Mouse (Mus musculus) heart, adult 9 months (tissue): Measurements from ENCODE around the gene Fgfr2.

Experiments used
- DNase-seq, 2 experiments: peaks; one replicate each; pipeline ENCODE4 v3.0.0; 2022; ENCODE audit warnings: low spot score in 2 of 2

Fgfr2 gene

GRCm38 (mm10) chr7:130573746-130574145 lies 2549.4 kb downstream of the Fgfr2 start:
- DNase-seq, result no peak

DNA sequence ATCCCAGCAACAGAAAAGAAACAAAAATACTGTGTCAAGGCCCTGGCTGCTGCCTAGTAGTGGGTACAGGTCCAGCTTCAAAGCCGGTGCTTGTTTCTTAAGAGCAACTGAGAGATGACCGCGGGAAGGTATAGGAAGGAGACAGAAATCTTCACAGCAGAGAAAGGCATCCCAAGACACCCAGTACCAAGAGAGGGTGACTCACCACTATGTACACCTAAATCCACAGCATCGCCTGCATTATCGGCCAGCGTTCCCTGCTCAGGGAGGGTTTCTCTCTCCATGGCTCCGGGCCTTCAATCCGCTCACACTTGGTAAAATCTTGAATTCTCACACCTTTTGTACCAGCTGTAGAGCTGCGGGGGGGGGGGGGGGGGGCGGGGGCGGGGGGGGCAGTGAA lies 2550.3 kb downstream of the Fgfr2 start, which contains the start of gene Nsmce4a:
TSS of gene Nsmce4a (minus strand) at position 298 of the 400 bp plus-strand sequence.
- DNase-seq, result no peak

DNA sequence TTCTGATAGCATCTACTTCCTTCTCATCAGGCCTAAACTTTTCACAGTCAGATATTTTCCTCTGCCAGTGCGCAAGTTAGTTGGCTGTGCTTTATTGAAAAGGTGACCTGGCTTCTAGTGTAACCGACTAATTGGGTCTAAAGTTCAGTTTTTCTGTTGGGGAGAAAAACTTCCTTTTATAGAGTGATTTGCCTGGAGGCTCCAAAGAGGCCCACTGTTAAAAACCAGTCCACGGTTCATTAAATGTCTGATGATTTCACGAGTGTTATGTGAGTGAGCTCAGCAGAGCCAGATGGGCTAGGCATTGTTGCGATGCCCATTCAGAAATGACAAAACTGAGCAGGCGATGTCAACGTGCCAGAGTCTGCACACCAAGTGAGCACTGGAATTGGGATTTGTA lies 2552.7 kb downstream of the Fgfr2 start:
- no peak for DNase-seq

DNA sequence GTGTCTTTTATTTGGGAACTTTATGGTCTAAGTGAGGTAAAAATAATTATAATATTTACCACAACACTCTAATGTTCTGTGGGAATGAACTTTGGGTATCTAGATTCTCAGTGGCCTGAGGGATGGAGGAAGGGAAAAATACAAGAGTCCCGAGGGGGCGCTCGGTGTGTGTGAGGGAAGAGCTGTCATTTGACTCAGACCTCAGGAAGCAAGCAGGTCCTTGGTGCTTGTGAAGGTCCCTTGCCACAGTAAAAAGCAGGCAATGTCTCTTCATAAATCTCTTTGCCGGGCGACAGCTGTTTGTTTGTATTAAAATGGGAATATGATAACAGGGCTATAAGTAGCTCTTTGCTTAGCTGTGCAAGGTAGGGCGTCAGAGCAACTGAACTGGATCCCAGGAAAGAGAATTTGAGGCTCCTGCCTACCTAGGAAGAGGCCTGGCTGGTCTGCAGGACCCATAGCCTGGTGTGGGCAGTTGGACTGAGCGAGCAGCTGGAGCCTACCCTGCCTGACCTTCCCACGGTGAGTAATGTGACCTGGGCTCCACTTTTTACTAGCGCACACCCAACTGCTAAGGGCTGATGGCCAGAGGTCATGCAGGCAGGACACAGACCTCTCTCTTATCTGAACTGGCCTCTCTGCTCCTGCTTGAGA lies 2554.2 kb downstream of the Fgfr2 start:
- peak; percentile 32 to 46 for DNase-seq

- no peak for DNase-seq
Measured at GRCm38 (mm10) chr7:130564596-130564995, 2558.6 kb downstream of the Fgfr2 start.

DNA sequence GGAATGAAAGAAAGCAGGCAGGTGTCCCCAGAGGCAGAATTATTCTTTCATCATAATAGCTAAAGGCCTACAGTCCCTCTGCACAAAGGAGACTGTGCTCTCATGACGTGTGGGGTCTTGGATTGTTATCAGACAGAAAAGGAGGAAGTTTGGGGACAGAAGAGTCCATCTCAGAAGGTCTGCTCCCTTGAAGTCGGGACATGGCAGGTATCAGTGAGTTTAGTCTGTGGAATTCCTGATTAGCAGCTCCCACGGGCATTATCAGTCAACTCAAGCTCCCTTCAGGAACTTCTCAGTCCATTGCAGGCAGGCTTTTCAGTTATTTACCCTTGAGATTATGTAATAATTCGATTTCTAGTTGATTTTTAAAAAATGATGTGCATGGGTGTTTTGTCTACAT lies 2559.3 kb downstream of the Fgfr2 start:
- no peak for DNase-seq

GRCm38 (mm10) chr7:130563276-130563675 lies 2559.9 kb downstream of the Fgfr2 start:
- no peak for DNase-seq

DNA sequence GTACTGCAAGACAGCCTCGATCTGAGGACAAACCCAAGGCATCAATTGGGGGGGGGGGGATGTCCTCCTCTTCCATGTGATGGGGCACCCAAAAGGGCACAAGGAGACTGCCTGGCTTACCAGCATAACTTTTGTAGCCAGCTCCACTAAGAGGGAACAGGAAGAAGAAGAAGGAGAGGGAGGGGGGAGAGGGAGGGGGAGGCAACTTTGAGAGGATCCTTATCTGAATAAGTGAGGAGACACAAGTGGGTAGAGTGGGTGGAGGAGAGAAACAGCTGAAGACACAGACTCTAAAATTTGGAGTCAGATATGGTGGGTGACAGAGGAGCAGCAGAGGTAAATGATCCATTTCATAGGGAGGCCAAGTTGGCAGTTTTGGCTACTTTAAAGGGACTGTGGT lies 2562.2 kb downstream of the Fgfr2 start:
- no peak for DNase-seq

- DNase-seq, result no peak
Measured at GRCm38 (mm10) chr7:130558592-130558991, 2564.6 kb downstream of the Fgfr2 start.

GRCm38 (mm10) chr7:130555597-130555996 lies 2567.6 kb downstream of the Fgfr2 start:
- peak in 1 of 2 experiments; percentile 31 for DNase-seq

GRCm38 (mm10) chr7:130553321-130553720 lies 2569.8 kb downstream of the Fgfr2 start:
- DNase-seq, result no peak

DNA sequence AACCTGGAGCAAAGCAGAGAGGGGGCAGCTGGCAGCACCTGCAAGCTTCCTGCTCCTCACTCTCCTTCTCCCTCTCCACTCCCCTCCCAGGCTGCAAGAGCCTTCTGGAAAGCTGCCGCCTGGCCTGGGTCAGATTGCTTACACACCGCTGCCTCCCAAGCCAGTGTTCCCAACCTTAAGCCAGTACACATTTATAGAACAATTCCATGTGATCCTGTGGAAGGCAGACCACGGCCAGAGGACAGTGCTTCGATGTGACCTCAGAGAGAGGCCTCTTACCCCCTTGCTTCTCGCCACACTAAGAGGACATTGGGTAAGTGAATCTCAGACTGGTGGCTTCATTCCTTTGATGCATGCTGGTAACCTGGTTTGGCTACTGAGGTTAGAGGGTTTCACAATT lies 2570.4 kb downstream of the Fgfr2 start:
- DNase-seq, result peak; percentile 70 to 73

DNA sequence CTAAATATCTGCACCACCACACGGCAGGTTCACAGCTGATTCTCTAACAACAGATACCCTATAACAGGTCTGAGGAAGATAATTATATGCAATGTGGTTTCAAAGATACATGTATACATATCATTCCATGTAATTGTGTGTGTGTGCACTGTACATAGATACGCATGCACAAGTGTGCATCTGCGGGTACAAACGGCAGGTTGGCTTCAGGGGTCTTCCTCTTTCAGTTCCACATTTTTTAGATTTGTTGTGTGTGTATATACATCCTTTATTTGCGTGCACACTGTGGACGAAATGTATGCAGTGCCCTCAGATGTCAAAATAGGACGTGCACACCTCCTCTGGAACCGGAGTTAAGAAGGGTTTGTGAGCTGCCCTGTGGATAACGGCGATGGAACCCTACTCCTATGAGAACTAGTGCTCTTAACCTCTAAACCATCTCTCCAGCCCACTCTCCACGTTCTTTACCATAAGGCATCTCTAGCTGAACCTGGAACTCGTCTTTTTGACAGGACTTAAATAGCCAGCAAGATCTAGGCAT lies 2575.4 kb downstream of the Fgfr2 start:
- DNase-seq, result no peak

DNA sequence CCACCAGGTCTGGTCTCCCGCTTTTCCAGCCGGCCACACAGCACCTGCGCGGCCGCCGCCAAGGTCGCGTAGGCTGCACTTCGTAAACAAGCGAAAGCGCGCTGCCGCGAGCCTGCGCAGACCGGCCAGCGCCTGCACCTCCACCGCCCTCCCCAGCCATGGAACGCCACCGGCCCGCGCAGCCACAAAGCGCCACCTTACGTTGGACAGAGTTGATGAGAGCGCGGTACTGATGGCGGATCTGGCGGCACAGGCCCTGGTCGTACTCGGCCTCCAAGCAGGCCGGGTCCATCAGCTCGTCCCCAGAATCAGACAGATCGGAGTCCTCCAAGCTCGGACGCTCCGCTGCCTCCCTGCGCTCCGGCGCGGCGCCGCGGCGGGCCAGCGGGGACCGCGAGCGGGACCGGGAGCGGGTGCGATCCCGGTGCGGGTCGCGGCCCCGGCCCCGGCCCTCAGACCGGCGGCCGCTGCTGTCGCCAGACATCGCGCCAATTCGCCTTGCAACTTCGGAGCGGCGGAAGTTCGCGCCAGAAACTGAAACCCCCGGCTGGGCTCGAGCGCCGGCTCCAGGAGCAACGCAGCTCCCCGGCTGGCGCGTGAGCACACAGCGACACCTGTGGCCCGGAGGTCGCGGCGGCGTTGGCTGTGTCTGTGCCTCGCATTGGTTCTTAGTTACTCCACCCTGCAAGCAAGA lies 2576.2 kb downstream of the Fgfr2 start:
- DNase-seq, result peak; percentile 83 to 89

DNA sequence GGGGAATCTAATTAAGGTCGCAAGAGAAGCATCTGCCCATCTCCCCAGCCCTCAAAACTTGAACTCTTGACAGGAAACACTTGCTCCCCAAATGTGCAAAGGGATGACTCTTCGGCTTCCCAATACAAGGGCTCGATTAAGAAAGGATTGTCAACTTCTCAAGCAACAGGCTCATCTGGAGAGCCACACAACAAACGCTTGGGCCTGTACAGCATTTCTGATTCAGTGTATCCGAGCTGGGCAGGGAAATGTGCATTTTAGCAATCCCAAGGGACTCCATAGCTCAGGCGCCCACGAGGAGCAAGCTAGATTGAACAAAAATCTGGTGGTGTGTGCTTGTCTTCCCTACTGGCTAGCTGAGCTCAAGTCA lies 2576.7 kb downstream of the Fgfr2 start:
- DNase-seq, result no peak

DNA sequence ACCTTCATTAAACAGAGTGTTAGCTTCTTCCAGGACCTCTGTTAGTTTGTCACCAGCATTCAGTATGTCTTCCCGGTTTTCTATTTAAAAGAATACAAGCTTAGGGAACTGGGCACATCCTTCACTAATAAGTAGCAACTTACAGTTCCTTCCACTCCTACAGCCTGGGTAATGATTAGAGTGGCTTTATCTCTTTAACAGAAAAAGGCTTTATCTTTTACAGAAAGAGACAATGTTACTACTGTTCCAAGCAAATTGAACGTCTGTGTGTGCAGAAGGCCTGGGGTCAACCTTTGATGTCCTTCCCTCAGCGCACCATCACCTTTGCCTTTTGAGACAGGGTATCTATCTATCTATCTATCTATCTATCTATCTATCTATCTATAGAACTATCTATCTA lies 2577.3 kb downstream of the Fgfr2 start:
- no peak for DNase-seq

DNA sequence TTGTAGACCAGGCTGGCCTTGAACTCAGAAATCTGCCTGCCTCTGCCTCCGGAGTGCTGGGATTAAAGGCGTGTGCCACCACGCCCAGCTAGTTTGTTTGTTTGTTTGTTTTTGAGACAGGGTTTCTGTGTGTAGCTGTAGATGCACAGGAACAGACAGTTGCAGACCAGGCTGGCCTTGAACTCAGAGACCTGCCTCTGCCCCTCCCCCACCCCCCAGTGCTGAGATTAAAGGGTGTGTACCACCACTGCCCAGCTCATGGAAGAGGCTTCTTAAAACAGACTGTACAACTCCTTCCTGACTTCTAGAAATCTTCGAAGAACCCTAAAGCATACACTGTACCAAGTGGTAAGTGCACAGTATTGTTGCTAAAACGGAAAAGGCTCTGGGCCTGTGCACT lies 2577.7 kb downstream of the Fgfr2 start:
- DNase-seq, result no peak

DNA sequence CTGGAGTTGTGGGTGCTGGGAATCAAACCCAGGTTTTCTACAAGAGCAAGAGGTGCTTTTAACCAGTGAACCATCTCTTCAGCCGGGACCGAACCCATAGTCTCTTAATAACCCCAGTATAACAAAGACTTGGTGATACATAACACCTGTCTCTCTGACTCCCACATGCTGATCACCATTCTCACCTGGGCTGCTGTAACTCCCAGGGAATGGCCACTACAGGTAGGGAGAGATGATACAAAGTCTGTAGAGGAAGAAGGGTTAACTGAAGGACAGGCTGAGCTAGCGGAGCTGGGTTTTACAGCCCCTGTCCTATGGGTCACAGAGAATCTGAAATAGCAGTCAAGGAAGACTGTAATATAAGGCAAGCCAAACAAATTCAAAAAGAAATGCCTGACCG lies 2580.0 kb downstream of the Fgfr2 start:
- no peak for DNase-seq

DNA sequence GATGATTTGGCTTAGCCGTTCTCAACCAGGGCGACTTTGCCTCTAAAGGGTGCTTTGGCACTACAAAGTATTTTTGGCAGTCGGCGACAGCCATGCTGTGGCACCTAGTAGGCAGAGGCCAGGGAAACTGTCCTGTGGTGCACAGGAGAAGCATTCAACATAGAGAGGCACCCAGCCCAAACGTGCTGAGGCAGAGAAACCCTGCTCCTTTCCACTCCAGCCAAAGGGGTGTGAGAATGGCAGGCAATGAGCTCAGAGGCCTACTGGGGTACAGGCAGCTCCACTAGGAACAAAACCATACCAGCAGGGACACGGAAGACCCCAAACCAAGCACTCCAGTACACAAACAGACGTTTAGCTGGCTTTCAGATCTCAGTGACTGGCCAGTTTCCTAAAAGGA lies 2583.0 kb downstream of the Fgfr2 start:
- DNase-seq, result no peak

- DNase-seq, result no peak
Measured at GRCm38 (mm10) chr7:130537068-130537467, 2586.1 kb downstream of the Fgfr2 start.

GRCm38 (mm10) chr7:130535174-130535573 lies 2588.0 kb downstream of the Fgfr2 start:
- DNase-seq, result no peak

GRCm38 (mm10) chr7:130533316-130534260 lies 2589.6 kb downstream of the Fgfr2 start:
- peak; percentile 75 to 85 for DNase-seq
